Mouse (Mus musculus): Measurements from ENCODE around the gene Tcerg1l.

- TF ChIP-seq POLR2A (IDR thresholded peaks at IDR 0.05; ENCODE audit: low read depth, low read length) (no peak), CTCF (IDR thresholded peaks at IDR 0.05; ENCODE audit: borderline replicate concordance, insufficient read depth, low read length) (no peak)
Measured at GRCm38 (mm10) chr7:138215177-138215830, 182.2 kb downstream of the Tcerg1l start.
